In genomic region chr12:26415104-26415771, GRCm38 (mm10) we compare ENCODE assay signal across 8 mouse cellular contexts. TPM values are rescaled to one million over a fixed set of nuclear protein-coding genes. Genes with fewer than 3 reads are reported as not detected.
DNase-seq lines count a peak whose midpoint lies in the region; ATAC-seq and TF ChIP-seq lines count a peak whose summit lies in the region.

Gene Rnf144a (minus strand): TSS chr12:26415254.

- H3K4me1 ChIP-seq in forebrain, embryonic 13.5 days, result peaks cover 43% of the 10 kb centered on the region
- peaks cover 12% of the 10 kb centered on the region; the same call in 1 of the 2 replicates for H3K4me1 ChIP-seq in heart, postnatal 0 days (ENCODE audit: control insufficient read depth, insufficient read depth)
- H3K4me1 ChIP-seq in liver, embryonic 15.5 days (replicated peaks), result 0 out of 2 replicates have a peak, but pooled peaks cover 7% of the 10 kb centered on the region
- H3K4me1 ChIP-seq in neural tube, embryonic 12.5 days, result peaks cover 28% of the 10 kb centered on the region
- H3K4me1 ChIP-seq in stomach, postnatal 0 days (replicated peaks; ENCODE audit: control insufficient read depth, insufficient read depth), result 0 out of 2 replicates have a peak, but pooled peaks cover 3% of the 10 kb centered on the region

- 2% methylated on average over 31 of the region's 45 CpGs for WGBS in forebrain, embryonic 13.5 days
- under 1% methylated on average over 31 of the region's 45 CpGs for WGBS in heart, postnatal 0 days
- under 1% methylated on average over 43 of the region's 45 CpGs for WGBS in liver, embryonic 15.5 days (ENCODE audit: insufficient replicate concordance)
- under 1% methylated on average over 45 of the region's 45 CpGs for WGBS in neural tube, embryonic 12.5 days
- 2% methylated on average over 37 of the region's 45 CpGs for WGBS in stomach, postnatal 0 days

- no peaks in the 10 kb centered on the region for H3K9me3 ChIP-seq in forebrain, embryonic 13.5 days (replicated peaks)
- no peaks in the 10 kb centered on the region for H3K9me3 ChIP-seq in heart, postnatal 0 days (replicated peaks; ENCODE audit: control insufficient read depth, low read length)
- H3K9me3 ChIP-seq in liver, embryonic 15.5 days (replicated peaks), result no peaks in the 10 kb centered on the region
- H3K9me3 ChIP-seq in neural tube, embryonic 12.5 days, result no peaks in the 10 kb centered on the region
- no peaks in the 10 kb centered on the region for H3K9me3 ChIP-seq in stomach, postnatal 0 days (ENCODE audit: control insufficient read depth, low read length)

- H3K4me3 ChIP-seq in forebrain, embryonic 13.5 days, result peak within 1 kb of the TSS; percentile 77
- H3K4me3 ChIP-seq in heart, postnatal 0 days (ENCODE audit: low read depth, low read length), result peak within 1 kb of the TSS; percentile 82
- H3K4me3 ChIP-seq in liver, embryonic 15.5 days (replicated peaks), result peak within 1 kb of the TSS; percentile 68
- peak within 1 kb of the TSS; percentile 87 for H3K4me3 ChIP-seq in neural tube, embryonic 12.5 days
- H3K4me3 ChIP-seq in stomach, postnatal 0 days (ENCODE audit: low read depth, low read length), result peak within 1 kb of the TSS; percentile 94

- peak within 1 kb of the TSS; percentile 70 for H3K27ac ChIP-seq in forebrain, embryonic 13.5 days
- H3K27ac ChIP-seq in heart, postnatal 0 days (ENCODE audit: low read depth), result peak within 1 kb of the TSS; percentile 65
- no peak within 1 kb of the TSS for H3K27ac ChIP-seq in liver, embryonic 15.5 days (replicated peaks)
- H3K27ac ChIP-seq in neural tube, embryonic 12.5 days, result peak within 1 kb of the TSS; percentile 9; the same call in 1 of the 2 replicates
- peak within 1 kb of the TSS; percentile 49; the same call in 1 of the 2 replicates for H3K27ac ChIP-seq in stomach, postnatal 0 days (replicated peaks)

- DNase-seq in CD8-positive naive resting alpha-beta T cell, adult 2 months (ENCODE audit: low read depth in 2 of 2, low spot score in 2 of 2), result peak; percentile 91 to 93
- peak; percentile 64 for DNase-seq in c-Kit-positive CD71-positive TER-119-positive erythroid progenitor cells, embryonic 14.5 days (ENCODE audit: low spot score)
- peak; percentile 78 for DNase-seq in heart, postnatal 0 days (ENCODE audit: low spot score)
- DNase-seq in kidney, postnatal 4 days, result peak; percentile 96 to 98
- DNase-seq in stomach, postnatal 0 days (ENCODE audit: low spot score), result peak; percentile 89

- peak; percentile 93 for ATAC-seq in forebrain, embryonic 13.5 days
- ATAC-seq in heart, postnatal 0 days (ENCODE audit: insufficient read depth, low read depth), result peak; percentile 87
- peak; percentile 78 for ATAC-seq in liver, embryonic 15.5 days (ENCODE audit: insufficient read depth)
- peak; percentile 90 for ATAC-seq in neural tube, embryonic 12.5 days (ENCODE audit: low FRiP score, low read depth)
- peak; percentile 86 for ATAC-seq in stomach, postnatal 0 days (ENCODE audit: low FRiP score, low TSS enrichment)

- peak within 1 kb of the TSS; percentile 96 for H3K9ac ChIP-seq in forebrain, embryonic 13.5 days
- peak within 1 kb of the TSS; percentile 77 for H3K9ac ChIP-seq in heart, postnatal 0 days (replicated peaks; ENCODE audit: low read depth, low read length)
- peak within 1 kb of the TSS; percentile 61 for H3K9ac ChIP-seq in liver, embryonic 15.5 days
- peak within 1 kb of the TSS; percentile 98 for H3K9ac ChIP-seq in neural tube, embryonic 12.5 days
- peak within 1 kb of the TSS; percentile 79 for H3K9ac ChIP-seq in stomach, postnatal 0 days (ENCODE audit: low read length)

- peak within 1 kb of the TSS; percentile 83 for H3K4me2 ChIP-seq in forebrain, embryonic 13.5 days
- H3K4me2 ChIP-seq in heart, postnatal 0 days (ENCODE audit: low read depth, low read length), result peak within 1 kb of the TSS; percentile 68
- H3K4me2 ChIP-seq in liver, embryonic 15.5 days, result peak within 1 kb of the TSS; percentile 84
- H3K4me2 ChIP-seq in neural tube, embryonic 12.5 days (replicated peaks), result peak within 1 kb of the TSS; percentile 76
- peak within 1 kb of the TSS; percentile 87 for H3K4me2 ChIP-seq in stomach, postnatal 0 days (replicated peaks; ENCODE audit: low read depth)

- 0 out of 2 replicates have a peak, but pooled peaks cover 6% of the 10 kb centered on the region for H3K36me3 ChIP-seq in forebrain, embryonic 13.5 days (ENCODE audit: poor library complexity, severe bottlenecking)
- no peaks in the 10 kb centered on the region for H3K36me3 ChIP-seq in heart, postnatal 0 days (replicated peaks; ENCODE audit: control insufficient read depth, insufficient read depth, low read length)
- no peaks in the 10 kb centered on the region for H3K36me3 ChIP-seq in liver, embryonic 15.5 days (replicated peaks)
- H3K36me3 ChIP-seq in neural tube, embryonic 12.5 days, result no peaks in the 10 kb centered on the region
- no peaks in the 10 kb centered on the region for H3K36me3 ChIP-seq in stomach, postnatal 0 days (ENCODE audit: control insufficient read depth, insufficient read depth, low read length)

- no peak for TF ChIP-seq EP300 in heart, postnatal 0 days (IDR thresholded peaks at IDR 0.05; ENCODE audit: low read depth)
- no peak for TF ChIP-seq EP300 in stomach, postnatal 0 days (optimal IDR thresholded peaks at IDR 0.05)

- no peaks in the 10 kb centered on the region for H3K27me3 ChIP-seq in forebrain, embryonic 13.5 days
- peaks cover 9% of the 10 kb centered on the region; the same call in 1 of the 2 replicates for H3K27me3 ChIP-seq in heart, postnatal 0 days (ENCODE audit: control insufficient read depth, insufficient read depth, low read length)
- H3K27me3 ChIP-seq in liver, embryonic 15.5 days, result peaks cover 35% of the 10 kb centered on the region
- H3K27me3 ChIP-seq in neural tube, embryonic 12.5 days (replicated peaks), result no peaks in the 10 kb centered on the region
- no peaks in the 10 kb centered on the region for H3K27me3 ChIP-seq in stomach, postnatal 0 days (ENCODE audit: control insufficient read depth, insufficient read depth, low read length)

- peak; percentile 82 for TF ChIP-seq CTCF in heart, postnatal 0 days (IDR thresholded peaks at IDR 0.05; ENCODE audit: low read depth)
- peak; percentile 87 for TF ChIP-seq CTCF in stomach, postnatal 0 days (IDR thresholded peaks at IDR 0.05; ENCODE audit: low read depth)

RNA-seq across cellular contexts. Expression of gene Rnf144a, which starts in this region (rescaled TPM):
- 36.8 and 40.3 TPM in 2 replicates for polyA plus RNA-seq in forebrain, embryonic 13.5 days (2015; fragmentation: Nextera tagmentation; extraction: Ambion mirVana)
- total RNA-seq in heart, postnatal 0 days (2014; rRNA removed; ENCODE audit: low replicate concordance), result 6.8 and 8.5 TPM in 2 replicates
- 9.1 and 9.4 TPM in 2 replicates for polyA plus RNA-seq in heart, postnatal 0 days (2015; fragmentation: Nextera tagmentation; extraction: Ambion mirVana)
- polyA plus RNA-seq in liver, embryonic 15.5 days (2015; fragmentation: Nextera tagmentation; extraction: Ambion mirVana), result 2.6 and 3.6 TPM in 2 replicates
- polyA plus RNA-seq in neural tube, embryonic 12.5 days (2016; fragmentation: Nextera tagmentation; extraction: Ambion mirVana), result 38.3 and 38.8 TPM in 2 replicates
- polyA plus RNA-seq in stomach, postnatal 0 days (2015; fragmentation: Nextera tagmentation; extraction: Ambion mirVana), result 5.0 and 5.9 TPM in 2 replicates
